Mouse (Mus musculus) frontal cortex, postnatal 25 days (tissue): Measurements from ENCODE around the gene Cacna2d3.

Source experiments
- DNase-seq, 2 experiments: peaks; one replicate each; pipeline ENCODE4 v3.0.0; 2022; ENCODE audit warnings: low spot score in 2 of 2

Gene Cacna2d3

DNA sequence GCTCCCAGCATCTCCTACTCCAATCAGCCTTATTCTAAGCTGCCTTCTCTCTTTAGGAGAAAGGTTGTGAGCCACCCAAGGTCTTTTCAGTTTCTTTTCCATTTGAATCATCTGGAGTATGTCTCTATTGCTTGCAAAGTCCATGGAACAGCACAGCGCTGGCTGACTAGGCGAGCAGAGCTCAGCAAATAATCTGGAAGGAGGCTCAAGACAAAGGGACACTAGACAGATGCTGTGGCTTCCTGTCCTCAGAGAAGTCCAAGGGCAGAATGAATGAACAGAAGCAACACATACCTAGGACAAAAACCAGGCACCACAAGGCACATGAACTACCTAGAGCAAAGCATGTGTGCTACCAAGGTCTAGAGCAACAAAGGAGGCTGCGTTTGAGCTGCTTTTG lies 328.8 kb downstream of the Cacna2d3 start:
- no peak for DNase-seq

DNA sequence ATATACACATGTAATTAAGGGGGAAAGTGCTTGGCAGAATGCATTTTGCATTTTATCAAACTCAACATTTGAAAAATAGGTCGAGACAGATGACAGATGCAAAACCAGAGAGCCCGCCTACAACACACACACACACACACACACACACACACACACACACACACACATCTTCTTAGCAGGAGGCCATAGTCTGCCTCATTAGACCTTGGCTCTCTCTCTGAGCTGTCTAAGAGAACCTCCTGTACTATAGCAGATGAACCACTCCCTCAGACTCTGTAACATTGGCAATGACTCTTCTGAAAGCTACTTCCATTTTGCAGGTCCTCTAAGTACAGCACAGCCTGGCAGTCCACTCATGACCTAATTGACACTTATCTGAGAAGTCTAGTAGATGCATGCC lies 330.2 kb downstream of the Cacna2d3 start:
- DNase-seq = no peak

DNA sequence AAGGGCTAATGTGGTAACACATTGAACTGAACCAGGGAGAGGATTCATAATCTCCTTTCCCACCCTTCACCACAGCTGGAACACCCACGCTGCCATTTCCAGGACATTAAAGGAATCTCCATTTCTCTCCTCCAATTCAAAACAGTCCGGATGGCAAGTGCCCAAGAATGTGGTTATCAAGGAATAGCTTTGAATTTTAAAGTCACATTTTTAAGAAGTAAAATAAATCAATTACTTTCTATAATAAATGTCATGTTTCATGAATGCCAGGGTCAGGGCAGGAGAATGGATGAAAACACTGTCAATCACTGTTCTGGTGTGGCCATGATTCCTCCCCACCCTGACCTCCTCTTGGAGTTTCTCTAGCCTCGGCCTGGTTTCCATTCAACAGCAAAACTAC lies 333.9 kb downstream of the Cacna2d3 start:
- no peak for DNase-seq

DNA sequence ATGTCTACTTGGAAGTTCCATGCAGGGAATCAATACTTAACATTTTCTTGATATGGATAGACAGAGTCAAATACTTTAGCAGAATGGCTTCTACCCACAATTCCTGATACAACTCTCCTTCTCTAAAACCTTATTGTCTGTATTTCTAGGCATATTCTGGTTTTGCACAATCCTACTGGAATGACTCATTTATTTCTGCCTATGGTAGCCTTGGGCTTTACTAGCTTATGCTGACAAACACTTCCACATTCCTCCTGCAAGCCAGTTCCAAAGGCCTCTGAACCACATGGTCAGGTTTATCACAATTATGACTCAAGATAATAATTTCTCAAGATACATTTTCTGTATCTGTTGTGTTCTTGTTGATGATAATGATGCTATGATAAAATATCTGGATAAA lies 336.2 kb downstream of the Cacna2d3 start:
- DNase-seq = no peak

DNA sequence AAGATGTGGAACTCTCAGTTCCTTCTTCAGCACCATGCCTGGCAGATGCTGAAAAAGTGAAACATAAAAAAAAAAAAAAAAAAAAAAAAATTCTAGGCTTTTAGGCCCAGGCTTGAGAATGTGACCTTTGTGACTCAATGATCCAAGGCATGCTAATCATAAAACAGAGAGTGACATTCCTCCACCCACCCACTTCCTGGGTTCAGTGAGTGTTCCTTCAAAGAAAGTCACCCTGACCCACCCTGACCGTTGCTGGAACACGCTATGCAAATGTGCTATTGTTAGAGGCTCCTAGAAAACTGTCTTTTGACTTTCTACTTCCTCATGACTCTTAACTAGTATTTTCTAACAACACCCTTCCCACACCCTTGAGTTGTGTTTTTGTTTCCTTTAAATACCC lies 338.9 kb downstream of the Cacna2d3 start:
- DNase-seq = no peak

DNA sequence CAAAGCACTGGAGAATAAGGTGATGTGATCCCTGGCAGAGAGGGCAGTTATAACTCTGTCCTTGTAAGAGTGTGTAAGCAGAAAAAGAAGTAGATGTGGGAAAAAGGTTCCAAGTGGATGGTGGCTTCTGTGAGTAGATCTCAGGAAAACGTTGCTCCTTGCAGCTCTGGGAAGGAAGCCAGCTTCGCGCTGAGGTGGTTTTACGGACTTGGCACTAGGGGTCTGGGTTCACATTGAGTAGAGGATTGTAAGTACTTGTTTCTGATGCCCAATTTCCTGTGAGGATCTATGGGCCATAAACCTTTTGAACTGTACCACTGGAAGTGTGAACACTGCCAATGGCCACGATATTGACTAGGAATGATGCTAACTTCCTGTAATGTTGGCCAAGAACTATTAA lies 354.8 kb downstream of the Cacna2d3 start:
- DNase-seq = no peak

DNA sequence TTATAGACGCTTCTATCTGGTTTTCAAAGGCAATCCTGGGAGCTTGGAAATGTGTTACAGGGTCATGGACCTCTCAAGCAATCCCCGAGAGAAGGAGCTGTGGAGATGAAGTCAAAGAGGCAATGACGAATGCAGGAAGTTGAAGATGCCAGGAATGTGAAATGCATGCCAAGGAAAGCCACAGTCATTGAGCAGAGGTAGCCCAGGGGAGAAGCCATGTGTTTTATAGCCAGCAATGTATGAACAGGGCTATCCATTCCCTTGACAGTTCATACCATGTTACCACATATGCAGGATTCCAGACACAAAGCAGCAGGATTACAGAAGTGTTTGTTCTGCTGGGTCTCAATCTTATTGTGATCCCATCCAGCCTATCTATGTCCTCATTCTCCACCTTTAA lies 359.2 kb downstream of the Cacna2d3 start:
- no peak for DNase-seq

DNA sequence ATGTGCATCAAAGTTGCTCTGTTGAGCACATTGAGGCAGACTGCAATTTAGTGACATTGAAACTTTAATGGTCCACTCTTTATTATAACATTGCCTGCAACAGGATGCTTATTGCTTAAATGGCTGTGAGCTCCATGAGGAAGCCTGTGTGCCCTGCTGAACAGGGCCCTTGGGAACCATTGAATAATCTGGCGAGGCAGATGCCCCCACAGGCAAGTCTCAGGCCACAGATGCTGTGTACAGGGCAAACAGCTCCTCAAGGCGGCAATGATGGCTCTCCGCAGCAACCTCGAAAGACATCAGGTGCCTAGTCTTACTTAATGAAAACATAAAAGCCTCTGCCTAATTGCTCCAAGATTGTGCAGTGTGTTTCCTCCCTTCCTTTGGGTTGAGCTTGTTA lies 371.0 kb downstream of the Cacna2d3 start:
- no peak for DNase-seq

DNA sequence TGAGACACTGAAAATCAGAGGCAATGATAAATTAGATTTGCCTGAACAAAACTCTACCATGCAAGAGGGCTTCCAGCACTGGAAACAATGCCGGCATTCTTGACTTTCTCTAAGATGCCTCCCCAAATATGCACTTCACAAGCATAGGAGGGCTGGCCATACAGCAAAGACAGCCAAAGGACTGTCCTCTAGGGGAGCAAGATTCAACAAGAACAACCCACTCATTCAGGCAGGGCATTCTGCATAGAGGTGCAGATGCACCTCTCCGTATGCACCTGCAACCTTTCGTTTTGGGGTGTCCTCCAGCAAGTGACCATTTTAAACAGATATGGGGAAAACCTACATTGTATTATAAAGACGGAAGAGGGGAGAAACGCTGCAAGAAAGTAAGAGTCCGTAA lies 380.1 kb downstream of the Cacna2d3 start:
- DNase-seq = no peak

DNA sequence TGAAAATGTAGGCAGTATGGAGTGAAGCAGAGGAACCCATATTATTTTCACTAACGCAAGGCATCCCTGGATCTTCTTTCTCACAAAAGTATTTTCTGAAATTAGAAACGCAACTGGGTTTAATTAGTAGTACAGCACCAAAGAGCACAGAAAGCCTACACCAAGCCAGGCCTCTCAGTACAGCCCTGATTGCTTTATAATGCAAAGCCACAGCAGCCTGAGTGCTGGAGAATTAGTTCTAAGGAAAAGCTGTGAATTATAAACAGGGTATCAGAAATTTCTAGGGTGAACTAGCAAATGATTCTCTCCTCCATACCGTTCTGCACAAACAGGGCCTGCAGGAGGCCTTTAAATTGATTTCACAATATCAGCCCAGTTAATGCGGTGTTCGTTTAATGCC lies 380.9 kb downstream of the Cacna2d3 start:
- DNase-seq = no peak

DNA sequence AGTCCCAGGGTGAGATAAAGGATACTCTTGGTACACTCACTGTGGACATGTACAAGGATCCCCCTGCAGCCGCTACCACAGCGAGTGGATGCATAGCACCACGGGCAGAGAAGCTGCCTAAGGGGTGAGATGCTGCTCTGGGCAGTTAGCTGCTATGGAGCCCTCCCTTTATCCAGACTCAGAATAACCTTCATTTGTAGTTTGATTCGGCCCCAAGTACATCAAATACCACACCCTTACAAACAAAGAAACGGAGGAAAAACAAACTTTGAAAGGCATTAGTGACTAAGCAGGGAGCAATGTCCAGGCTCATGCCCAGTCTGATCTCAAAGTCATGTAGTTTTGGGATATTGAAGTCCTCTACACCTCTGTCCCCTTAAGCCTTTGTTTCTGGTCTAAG lies 386.8 kb downstream of the Cacna2d3 start:
- DNase-seq = no peak

DNA sequence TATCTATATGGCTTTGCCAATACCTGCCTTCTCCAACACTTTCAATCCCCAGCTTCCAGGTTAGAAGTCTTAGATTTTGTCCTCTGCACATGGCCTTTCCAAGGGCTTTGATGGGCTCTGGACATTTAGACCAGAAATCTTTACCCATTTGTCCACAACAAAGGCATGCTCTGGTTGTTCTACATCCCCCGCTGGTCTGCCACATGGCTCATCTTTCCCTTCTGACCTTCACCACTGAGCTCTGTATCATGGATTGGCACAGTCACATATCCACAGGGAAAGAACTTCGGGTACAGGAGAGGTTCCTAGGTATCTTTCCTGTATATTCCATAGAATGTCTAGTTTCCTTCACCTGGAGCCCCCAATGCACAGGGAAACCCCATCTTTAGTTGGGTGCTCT lies 387.4 kb downstream of the Cacna2d3 start:
- DNase-seq = no peak

DNA sequence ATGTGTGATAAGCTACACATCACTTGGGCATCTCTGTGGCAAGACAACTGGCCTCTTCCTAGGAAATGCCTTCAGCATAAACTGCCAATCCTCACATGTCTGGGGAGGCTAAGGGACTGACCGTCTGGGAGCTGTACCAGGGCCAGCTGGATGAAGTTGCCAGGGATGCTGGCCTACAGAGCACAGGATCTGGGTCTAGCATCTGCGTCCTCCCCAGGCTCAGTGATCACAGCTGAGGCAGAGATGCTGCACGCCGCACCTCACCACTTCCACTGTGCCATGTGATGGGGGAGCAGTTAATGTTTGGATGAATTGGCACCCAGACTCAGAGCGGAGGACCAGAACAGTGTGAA lies 397.3 kb downstream of the Cacna2d3 start:
- no peak for DNase-seq

DNA sequence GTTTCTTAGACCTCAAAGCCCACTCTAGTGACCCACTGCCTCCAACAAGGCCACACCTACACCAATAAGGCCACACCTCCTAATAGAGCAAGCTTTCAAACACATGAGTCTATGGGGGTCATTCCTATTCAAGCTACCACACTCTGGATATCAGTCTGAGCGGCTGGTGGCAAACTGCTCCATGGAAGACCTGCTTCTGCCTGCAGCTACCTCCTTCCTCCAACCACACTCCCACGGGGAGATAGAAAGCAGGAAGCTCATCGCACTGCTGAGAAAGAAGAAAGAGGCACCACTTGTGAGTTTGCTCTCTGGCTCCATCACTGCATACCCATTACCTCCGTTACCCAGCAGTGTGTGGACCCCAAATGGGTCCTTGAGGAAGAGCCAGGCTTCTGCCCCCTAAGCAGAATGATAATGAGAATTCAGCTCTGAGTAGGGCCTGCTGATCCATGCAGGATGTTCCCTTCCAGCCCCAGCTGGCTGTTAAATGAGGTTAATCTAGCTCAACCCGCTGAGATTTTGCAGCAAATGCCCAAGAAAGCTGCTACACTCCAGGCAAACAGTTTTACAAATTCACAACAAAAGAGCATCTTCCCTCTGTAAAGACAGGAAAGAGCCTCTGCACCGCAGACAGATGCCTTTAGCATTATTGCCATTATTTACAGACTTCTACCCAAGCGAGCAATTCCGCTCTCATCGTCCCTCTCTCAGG lies 397.8 kb downstream of the Cacna2d3 start:
- no peak for DNase-seq

DNA sequence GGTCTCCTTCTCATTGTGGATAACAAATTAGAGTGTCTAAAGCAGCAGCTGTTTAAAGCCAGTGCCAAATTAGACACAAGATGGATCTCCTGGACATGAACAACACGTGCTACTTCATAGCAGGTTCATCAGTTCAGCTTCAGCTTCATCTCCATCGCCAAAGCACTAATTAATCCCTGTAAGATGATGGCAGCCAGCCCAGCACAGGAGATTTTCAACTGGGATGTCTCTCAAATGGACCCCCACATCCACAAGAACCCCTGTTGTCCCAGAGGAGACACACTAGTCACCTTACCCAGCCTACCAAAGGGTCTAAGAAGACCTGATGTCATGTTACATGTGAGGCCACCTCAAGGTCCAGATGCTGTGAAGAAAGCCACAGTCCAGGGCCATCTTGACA lies 408.2 kb downstream of the Cacna2d3 start:
- no peak for DNase-seq

DNA sequence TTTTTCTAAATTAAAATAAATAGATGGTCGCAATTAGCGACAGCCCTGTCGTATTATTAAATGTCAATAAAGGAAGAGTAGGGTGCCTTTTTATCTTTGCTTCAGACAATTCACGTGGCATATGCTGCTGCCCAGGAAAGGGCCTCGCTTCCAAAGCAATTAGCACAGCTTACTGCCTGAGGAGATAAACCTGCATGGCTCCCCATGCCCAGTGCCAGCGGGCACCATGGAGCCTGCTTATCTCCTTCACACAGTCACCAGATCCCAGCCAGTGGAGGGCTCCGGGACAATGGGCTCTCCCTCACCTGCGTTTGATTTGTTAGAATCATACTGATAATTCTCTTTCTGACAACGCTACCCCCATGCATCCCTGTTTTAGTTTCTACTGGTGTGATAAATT lies 416.0 kb downstream of the Cacna2d3 start:
- no peak for DNase-seq

DNA sequence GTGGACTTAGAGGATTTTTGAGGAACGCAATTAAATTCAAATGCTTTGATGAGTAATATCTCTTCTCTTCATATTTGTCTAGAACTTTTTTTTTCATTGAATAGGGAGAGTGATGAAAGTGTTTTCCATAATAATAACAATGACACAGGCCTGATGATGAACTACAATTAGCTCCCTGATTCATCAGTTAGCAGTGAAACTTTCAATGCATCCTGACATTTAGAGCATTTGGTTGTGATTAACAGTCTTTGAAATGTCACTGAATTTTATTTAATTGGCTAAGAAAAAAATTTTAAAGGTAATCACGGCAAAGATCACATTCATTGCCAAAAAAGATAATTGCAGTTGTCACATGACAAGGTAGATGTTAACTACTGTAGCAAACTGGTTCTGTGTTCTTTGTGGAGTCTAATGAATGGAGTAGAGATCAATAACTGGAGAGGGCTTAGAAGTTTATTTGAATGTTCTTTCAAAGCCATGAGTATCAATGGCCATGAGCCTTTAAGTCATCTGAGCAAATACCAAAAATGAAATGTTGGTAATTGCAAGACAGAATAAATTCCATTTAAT lies 425.4 kb downstream of the Cacna2d3 start:
- no peak for DNase-seq

DNA sequence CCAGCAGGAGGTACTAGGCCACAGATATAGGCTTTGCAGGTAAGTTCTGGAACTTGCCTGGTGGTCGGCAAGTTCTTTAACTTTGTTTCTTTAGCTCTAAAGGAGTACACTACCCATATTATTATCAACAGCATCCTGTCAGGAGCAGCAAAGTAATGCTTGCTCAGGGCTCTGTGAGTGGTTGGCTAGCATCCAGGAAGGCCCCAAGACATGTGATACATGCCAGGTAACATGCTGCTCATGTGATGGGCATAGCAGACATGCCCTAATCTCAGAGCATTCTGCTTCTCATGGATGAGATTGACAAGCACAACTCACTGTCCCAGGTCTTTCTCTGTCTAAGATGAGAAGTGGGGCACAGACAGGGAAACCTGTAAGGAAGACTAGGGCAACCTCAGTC lies 442.8 kb downstream of the Cacna2d3 start:
- DNase-seq = no peak

DNA sequence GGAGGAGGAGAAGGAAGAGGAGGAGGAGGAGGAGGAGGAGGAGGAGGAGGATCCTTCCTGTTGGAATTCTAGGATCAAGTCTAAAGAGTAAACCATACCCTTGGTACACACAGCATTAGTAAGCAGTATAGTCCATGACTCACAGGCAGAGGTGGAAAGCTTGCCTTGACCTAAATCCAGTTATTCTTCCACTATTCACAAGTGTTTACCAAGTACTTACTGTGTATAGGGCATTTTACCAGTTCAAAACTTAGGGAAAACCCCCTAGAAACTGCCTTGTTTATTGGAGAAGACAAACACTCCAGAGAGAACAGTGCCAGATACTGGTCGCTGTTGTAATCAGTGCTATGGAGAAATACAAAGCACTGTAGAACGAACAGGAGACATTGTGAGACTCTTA lies 443.3 kb downstream of the Cacna2d3 start:
- no peak for DNase-seq

DNA sequence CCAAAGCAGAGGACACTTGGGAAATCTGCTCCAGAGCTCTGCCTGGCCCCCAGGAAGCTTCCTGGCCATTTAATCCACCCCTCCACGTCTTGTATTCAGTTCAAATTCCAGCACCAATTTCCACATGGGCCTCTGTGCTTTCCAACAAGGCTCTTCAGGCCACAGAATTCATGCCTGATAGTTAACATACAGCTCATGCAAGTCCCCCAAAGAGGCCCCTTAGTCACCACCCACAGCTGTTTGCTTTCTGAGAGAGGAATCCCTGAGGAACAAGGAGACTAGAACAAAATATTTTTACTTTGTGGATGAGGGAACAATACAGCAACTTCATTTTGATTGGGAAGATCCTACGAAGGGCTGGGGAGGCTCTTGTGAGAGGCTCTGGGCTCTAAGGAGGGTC lies 444.0 kb downstream of the Cacna2d3 start:
- no peak for DNase-seq

DNA sequence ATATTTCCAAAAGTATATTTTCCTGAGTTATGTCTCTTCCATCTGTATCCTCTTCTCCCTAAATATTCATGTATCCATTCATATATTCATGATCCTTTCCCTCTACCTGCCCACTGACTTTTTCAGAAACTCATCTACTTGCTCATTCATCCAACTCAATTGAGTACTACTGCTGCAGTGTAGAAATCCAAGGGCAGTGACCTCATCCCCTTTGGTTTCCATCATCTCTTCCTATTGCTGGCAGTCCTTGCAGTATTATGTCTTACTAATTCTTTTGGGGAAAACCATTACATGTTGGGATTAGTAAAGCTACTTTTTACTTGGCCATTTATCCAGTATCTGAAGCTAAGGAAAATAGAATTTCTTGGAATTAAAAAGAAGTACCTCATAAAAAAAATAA lies 447.8 kb downstream of the Cacna2d3 start:
- DNase-seq = no peak

DNA sequence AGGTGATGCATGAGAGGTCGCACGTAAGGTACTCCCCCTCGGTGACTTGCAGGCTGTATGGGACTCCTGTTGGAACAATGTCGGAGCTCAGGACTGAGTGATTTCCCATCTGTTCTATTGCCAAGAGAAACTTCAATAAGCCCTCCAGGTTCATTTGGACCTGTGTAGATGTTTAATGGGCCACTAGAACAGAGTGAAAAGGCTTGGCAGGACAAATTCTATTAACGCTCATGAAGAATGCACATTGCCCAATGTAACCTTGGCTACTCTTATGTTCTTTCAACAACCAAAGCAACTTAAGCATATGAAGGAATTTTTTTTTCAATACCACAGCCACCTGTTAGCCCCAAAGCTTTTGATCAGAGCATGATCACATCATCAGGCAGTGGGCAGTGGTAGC lies 451.1 kb downstream of the Cacna2d3 start:
- DNase-seq = no peak

DNA sequence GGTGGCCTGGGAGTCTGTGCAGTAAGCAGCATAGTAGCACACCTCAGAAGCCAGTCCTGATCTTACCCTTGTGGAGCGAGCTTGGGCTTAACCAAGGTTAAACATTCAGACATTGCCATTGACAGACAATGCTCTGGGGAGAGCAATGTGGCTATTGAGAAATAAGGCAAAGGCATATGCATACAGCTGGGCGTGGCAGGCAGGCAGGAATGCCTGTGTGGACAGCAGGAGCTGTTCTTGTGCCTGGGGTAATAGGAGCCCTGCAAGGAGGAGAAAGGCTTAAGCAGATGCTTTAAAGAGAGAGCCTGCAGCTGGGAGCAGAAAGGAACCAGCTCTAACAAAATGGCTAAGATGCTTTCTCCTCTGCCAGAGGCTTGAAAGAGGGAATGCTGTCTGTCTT lies 451.8 kb downstream of the Cacna2d3 start:
- DNase-seq = no peak

DNA sequence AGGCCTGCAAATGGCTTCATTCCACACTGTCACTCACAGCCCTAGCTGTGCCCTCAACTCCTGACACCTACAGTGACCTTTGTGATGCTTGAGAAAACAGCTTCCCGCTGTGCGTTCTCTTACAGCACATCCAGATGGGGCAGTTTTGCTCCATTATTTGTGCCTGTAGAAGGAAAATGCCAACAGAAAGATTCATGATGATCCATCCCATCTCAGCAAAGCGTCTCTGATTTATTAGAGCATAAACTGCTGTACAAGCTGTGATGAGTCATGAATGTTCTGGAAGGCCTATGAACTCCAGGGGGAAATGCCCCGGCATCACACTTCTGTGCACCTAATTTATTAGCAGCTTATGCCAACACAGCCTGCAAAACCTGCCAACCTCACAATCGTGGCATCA lies 453.1 kb downstream of the Cacna2d3 start:
- no peak for DNase-seq
